Mouse (Mus musculus) gastrocnemius, adult 2 months (tissue): ENCODE results near the gene Rapgef4. TPM values are rescaled to one million over a fixed set of nuclear protein-coding genes. Genes with fewer than 3 reads are reported as not detected.
"Not testable (repeated sequence)": the region's sequence is repeated elsewhere in the genome, so short reads cannot be mapped to it uniquely, and the experiment has no call there.

Experiments used
- DNase-seq: peaks from one replicate; pipeline ENCODE4 v3.0.0; 2022
- H3K27ac ChIP-seq: fragments of 200-600 bp; 2 replicates; pipeline ENCODE4 v1.8.1; 2022; ENCODE audit warnings: mild to moderate bottlenecking
- H3K4me3 ChIP-seq: fragments of 200-600 bp; 2 replicates; pipeline ENCODE4 v1.8.1; 2022; ENCODE audit warnings: mild to moderate bottlenecking, moderate library complexity
- CTCF ChIP-seq: fragments of 200-600 bp; IDR thresholded peaks from 2 replicates; pipeline ENCODE4 v1.8.1; 2022; ENCODE audit warnings: antibody characterized with exemption, mild to moderate bottlenecking, moderate library complexity
- intact Hi-C: fragments of 180-260 bp; cut with DNase I; formaldehyde crosslinking; loops from one replicate; pipeline ENCODE4 v1.15.1; 2025
- total RNA-seq, 2 experiments: library from RNA; stranded (reverse); gene quantifications; 2 replicates each; pipeline ENCODE4 v1.2.3; 2021

Gene Rapgef4
- total RNA-seq, 2 experiments from 2014 or later = 1.8 to 3.2 TPM

DNA sequence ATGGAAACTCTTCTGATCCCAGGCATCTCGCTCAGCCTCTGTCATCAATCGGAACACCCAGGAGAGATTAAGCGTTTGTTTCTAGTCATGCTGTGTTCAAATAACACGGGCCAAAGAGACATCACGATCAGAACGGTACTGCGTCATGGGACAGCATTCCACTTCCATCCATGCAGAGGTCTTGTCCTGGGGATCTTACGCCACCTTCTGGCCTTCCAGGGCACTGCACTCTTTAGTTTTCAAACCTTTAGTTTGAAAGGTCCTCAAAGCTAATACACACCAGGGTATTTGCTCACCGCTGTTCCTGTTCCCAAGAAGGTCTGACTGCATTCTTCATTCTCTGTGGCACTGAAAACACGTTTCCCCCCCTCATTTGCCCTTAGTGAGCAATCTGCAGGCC lies 61.1 kb downstream of the Rapgef4 start:
- TF ChIP-seq CTCF = no peak
- no peak overlapping the region for H3K4me3 ChIP-seq

DNA sequence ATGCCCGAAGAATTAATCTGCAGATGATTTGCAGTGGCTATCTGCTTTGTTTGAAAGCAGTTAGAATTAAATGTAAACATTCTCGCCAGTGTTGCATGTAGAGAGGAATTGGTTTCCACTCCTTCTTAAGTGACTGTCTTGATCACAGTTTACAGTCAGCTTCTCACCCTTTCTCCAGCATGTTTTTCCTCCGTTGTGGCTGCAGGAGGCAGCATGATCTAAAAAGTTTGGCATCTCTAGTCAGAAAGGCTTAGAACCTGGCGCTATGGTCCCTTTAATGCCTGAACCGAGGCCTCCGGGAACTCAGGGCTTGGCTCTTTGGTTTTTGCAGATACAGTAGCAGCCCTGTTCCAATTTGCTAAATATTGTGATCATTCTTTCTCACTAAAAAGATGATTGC lies 63.2 kb downstream of the Rapgef4 start:
- Histone ChIP-seq H3K27ac (no peak overlapping the region), H3K4me3 (no peak overlapping the region)
- peak; percentile 51 for TF ChIP-seq CTCF
- no peak for DNase-seq
- intact Hi-C loops = no loop called here

More for the DNA sequence above, 61.1 kb downstream of the Rapgef4 start:
- H3K27ac ChIP-seq = no peak overlapping the region
- DNase-seq = no peak
- intact Hi-C loops = no loop called here

DNA sequence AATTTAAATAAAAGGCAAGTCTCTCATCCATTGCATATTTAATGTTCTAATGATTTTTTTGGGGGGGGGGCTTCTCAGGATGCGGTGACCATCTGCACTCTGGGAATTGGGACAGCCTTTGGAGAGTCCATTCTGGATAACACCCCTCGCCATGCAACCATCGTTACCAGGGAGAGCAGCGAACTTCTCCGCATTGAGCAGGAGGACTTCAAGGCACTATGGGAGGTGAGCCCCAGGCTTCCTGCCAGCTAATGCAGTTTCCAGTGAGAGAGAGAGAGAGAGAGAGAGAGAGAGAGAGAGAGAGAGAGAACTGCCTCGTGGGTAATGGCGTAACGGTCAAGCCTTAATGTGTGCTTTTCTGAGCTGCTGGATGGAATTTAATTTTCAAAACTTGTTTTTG lies 64.0 kb downstream of the Rapgef4 start:
- no peak overlapping the region for H3K27ac ChIP-seq
- intact Hi-C loops = no loop called here
- DNase-seq = no peak
- H3K4me3 ChIP-seq = no peak overlapping the region
- TF ChIP-seq CTCF = no peak

DNA sequence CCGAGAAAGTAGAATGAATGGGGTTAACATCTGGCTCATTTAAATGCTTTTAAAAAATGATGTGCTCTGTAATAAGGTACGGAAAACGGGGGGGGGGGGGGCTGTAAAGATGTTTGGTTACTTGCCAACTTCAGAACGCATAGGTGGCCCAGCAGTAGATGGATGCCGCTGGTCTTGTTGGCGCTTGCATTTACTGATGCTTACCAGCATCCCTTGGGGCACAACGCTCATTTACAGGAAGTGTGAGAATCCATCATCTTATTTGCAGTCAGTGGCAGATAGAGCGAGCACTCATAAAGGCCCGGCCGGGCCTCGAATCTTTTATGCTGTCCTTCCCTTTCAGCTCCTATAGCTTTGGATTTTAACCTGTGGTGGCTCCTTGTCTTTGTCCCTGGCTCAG lies 64.6 kb downstream of the Rapgef4 start:
- Histone ChIP-seq H3K27ac (no peak overlapping the region), H3K4me3 (no peak overlapping the region)
- intact Hi-C loops = no loop called here
- DNase-seq = no peak
- no peak for TF ChIP-seq CTCF

DNA sequence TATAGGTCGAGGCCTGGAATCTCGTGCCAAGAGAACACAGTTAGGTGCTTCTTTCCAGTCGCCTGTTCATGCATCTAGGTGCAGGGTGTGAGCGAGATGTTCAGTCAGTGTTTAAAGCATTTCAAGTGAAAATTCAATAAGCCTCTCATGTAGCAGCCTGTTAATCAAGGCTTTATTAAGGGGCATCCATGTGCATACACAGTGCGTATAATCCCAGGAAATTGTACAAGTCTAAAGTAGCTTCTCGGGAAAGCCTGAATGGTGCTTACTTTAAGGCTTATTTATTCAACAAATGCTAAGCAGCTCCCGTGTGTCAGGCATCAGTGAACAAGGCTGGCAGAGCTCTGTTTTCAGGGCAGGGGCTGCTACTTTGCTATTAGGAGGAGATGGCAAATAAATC lies 69.4 kb downstream of the Rapgef4 start:
- intact Hi-C loops = no loop called here
- H3K27ac ChIP-seq = no peak overlapping the region
- DNase-seq = no peak
- no peak for TF ChIP-seq CTCF
- H3K4me3 ChIP-seq = no peak overlapping the region

DNA sequence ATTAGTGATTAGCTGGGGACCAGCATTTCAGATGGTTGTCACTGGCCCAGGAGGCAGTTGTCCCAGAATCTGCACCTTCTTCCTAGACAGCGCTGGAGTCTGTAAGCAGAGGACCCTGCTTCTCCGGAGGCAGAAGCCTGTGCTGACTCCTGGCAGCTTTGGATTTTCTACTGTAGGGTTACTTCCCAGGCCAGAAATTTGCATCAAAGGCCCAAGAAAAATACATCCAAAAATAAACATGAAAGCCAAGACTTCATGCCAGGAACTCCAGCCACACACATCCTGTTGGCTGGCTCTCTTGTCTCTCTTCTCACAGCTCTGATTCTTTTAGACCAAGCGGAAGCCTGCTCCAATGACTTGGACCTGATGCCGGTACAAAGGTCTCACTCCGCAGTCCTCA lies 73.2 kb downstream of the Rapgef4 start:
- TF ChIP-seq CTCF = no peak
- no peak for DNase-seq
- Histone ChIP-seq H3K27ac (peak overlapping the region; percentile 82), H3K4me3 (peak overlapping the region; percentile 69)
- intact Hi-C loops = no loop called here

DNA sequence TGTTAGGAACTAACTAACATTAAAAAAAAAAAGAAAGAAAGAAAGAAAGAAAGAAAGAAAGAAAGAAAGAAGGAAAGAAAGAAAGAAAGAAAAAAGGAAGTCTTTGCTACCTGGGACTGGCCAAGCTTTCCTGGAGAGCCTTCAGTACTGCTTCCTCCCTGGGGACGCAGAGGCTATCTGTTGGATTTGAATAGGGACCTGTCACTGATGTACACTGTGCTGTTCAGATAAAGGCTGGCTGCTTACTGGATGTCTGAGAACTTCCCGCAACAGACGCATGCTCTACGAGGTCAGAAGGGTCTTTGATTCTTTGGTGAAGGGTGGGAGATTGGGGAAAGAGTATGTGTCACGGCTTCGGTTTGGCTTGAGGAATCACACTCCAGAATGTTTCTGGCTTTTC lies 73.7 kb downstream of the Rapgef4 start:
- no peak for DNase-seq
- intact Hi-C loops = loop anchor here (5.0 kb wide), 1 partner anchor 38 kb away; no protein-coding TSS in a partner anchor
- Histone ChIP-seq H3K27ac (peak overlapping the region; percentile 82), H3K4me3 (peak overlapping the region; percentile 69)
- no peak for TF ChIP-seq CTCF

DNA sequence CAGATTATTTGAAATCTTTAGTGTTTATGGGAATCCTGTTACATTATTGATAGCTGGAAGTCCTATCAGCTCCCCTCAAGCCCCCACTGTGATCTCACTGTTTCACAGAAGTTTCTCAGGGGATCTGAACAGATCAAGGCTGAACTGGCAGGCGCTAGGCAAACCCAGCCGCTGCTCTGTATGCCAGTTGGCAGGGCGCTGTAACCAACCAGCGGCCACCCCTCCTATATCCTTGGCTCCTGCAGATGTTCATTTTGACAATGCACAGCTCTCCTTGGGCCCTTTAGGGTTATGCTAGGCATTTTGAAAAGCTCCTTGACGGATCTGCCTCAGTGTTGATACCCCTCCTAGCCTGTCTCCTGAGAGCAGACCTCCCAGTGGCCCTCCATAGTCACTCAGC lies 74.4 kb downstream of the Rapgef4 start:
- intact Hi-C loops = loop anchor here (5.0 kb wide), 1 partner anchor 37 kb away; no protein-coding TSS in a partner anchor
- DNase-seq = no peak
- Histone ChIP-seq H3K27ac (peak overlapping the region; percentile 82), H3K4me3 (peak overlapping the region; percentile 69)
- TF ChIP-seq CTCF = no peak

DNA sequence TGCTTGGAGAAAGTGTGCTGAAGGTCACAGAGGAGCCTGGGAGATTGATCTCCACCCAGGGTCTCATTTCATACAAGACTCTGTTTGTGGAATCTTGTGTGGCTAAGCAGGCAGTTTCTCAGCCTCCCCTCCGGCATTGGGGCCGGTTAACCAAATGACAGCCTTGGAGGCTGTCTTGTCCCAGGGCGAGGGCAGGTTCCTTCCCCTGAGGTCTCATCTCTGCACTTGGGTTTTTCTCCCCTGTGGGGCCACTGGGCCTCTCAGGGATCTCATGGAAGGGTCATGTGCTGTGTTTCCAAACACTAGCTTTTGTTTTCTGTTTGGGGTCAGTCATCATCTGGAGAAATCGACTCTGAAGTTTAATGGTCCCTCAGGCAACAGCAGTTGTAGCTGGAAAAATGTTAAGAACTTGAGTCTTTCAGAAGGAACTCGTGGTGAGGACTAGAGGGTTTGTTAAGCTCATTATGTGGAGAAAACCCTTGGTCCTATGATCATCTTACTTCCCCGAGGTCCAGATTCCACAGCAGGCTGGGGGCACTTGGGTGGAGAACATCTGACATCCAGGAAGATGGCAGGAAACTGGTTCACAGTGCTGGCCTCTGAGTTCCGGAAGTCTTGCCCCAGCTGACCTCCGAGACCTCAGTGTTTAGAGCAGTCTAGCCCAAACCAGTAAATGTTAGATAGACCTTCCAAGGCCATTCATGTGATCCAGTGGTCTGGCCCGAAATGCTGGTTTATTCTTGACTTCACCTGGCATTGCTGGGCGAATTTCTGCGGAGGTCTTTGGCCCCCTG lies 75.2 kb downstream of the Rapgef4 start:
- H3K27ac ChIP-seq = peak overlapping the region; percentile 82
- peak; percentile 42 for DNase-seq
- H3K4me3 ChIP-seq = peak overlapping the region; percentile 69
- intact Hi-C loops = loop anchor here (5.0 kb wide), 1 partner anchor 36 kb away; no protein-coding TSS in a partner anchor
- no peak for TF ChIP-seq CTCF

DNA sequence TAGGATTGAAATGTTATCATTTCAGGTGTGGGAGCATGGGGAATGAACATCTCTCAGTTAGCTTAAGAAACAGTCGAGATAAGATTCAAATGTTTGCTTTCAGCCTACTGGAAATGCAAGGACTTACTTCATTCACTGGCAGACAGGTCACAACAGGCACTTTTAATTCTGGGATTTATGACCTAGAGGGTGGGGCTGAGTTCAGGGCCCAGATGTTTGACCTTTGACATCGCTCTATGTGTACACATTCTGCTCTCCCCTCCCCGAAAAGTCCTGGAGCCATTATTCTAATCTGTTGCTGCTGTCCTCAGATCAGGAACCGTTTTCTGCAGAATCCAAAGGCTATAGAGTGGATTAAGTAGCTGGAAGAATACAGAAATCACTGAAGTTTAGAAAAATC lies 81.9 kb downstream of the Rapgef4 start:
- intact Hi-C loops = no loop called here
- Histone ChIP-seq H3K27ac (no peak overlapping the region), H3K4me3 (no peak overlapping the region)
- no peak for DNase-seq
- no peak for TF ChIP-seq CTCF

DNA sequence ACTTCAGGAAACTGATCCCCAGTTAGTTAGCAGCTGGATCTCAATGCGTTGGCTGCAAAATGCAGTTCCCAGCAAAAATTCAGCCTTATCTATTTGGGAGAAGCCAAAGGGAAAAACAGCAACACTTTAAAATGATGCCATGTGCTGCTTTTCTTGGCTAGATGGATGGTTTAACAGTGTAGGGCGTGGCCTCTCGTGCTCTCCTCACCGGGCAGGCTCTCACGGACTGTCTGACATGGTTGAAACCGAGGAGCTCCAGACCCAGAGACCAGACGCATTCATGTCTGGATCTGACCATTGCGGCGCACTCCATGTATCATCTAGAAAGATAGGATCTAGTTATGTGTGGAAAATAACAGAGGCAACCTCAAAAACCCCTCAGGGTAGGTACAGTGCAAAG lies 87.5 kb downstream of the Rapgef4 start:
- intact Hi-C loops = no loop called here
- Histone ChIP-seq H3K27ac (no peak overlapping the region), H3K4me3 (no peak overlapping the region)
- no peak for TF ChIP-seq CTCF
- no peak for DNase-seq

DNA sequence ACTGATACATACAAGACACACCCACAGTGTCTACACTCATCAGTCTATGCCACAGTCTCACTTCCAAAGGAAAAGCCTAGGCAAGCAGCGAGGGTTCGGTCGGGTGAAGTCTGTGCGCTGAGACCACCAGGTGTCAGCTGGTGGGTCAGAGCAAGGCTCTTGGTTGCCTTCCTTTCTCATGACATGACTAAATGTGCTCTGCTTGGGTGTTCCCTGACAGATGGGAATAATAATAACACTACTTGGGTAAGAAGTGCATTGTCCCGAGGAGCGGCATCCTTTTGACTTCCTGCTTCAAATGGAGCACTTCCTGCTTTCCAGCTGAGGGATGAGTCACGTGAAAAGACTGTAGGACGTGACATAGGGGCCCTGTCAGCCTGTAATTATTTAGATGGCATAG lies 89.0 kb downstream of the Rapgef4 start:
- H3K4me3 ChIP-seq = 0 out of 2 replicates have a peak overlapping the region, but pooled peaks have one; percentile 15
- H3K27ac ChIP-seq = peak overlapping the region; percentile 63; the same call in 1 of the 2 replicates
- intact Hi-C loops = no loop called here
- TF ChIP-seq CTCF = no peak
- DNase-seq = no peak

DNA sequence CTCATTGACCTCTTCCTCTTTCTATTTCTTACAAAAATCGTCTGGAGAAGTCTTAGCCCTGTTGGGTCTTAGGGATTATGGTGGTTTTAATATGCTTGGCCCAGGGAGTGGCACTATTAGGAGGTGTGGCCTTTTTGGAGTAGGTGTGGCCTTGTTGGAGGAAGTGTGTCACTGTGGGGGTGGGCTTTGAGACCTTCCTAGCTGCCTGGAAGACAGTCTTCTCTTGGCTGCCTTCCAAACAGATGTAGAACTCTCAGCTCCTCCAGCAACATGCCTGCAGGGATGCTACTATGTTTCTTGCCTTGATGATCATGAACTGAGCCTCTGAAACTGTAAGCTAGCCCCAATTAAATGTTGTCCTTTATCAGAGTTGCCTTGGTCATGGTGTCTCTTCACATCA lies 92.1 kb downstream of the Rapgef4 start:
- intact Hi-C loops, H3K4me3 ChIP-seq, H3K27ac ChIP-seq, DNase-seq: not testable (repeated sequence)
